Mouse (Mus musculus) induced T-regulatory cell, adult 2 months (primary cell): ENCODE measurements around the gene Vps53.
A peak's percentile ranks its signal among the peaks of the same experiment; 100 is the strongest.

ENCODE experiments used
- DNase-seq: peaks from one replicate; pipeline ENCODE4 v3.0.0-alpha.2; 2012; ENCODE audit warnings: low read depth

The Vps53 gene

DNA sequence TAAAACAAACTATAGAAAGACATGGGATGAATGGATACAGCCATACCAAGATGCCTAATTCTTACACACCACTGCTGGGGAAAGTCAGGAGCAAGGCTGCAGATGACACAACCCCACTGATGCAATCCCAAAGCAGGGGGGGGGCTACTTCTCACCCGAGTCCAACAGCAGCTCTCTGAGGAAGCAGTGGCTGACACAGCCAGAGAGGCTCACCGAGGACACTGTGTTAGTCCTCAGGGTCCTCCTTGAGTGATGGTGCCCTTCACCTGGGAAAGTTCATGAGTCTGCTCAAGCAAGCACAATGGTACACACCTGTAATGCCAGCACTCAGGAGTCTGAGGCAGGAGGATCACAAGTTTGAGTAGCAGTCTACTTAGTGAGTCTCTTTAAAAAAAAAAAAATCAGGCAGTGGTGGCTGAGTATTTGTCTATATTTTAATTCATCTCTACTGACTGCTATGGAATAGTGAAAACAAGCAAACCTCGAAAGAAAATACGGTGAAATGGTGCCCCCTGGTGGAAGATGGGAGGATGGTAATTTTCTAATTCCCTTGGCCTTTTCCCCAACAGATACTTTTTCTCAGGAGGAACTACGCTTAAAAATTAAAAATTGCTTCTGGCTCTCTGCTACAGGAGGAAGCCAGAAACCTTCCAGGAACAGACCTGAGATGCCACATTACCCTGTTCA is 12.2 kb downstream of the Vps53 start:
- peak; percentile 87 for DNase-seq

GRCm38 (mm10) chr11:76166657-76167056 is 12.8 kb downstream of the Vps53 start:
- no peak for DNase-seq

DNA sequence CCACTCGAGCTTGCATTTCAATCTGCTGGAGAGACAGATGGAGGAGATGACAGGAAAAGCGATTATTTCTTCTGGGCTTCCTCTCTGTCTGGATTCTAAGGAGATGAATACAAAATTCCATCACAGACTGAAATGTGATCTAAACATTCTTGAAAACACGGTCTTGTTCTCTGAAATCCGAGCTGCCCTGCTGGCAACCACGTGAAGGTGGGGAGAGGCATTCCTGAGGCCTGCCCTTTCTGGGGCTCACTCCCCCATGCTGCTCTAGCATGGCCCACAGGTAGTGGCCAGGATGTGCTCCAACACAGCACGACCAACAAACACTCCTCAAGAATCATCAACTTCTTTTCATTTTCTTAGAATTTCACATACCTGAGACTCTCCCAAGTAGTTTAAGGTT is 19.2 kb downstream of the Vps53 start:
- no peak for DNase-seq

DNA sequence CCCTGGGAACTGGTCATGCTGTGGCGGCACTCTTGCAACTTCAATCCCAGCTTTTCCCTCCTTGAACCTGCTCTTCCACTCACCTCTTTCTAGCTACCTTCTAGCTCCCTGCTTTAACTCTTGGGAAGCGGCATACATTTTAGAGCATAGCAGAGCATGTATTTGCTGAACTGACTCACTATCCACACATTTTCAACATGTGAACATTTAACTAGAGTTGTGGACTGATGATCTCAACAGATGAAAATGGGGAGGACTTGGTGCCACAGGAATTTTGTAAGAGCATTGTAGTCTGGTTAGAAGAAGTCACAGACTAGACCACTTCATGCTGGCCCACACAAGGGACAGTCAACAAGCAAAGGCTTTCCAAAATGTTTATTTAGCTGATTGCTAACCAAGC is 21.1 kb downstream of the Vps53 start:
- no peak for DNase-seq

DNA sequence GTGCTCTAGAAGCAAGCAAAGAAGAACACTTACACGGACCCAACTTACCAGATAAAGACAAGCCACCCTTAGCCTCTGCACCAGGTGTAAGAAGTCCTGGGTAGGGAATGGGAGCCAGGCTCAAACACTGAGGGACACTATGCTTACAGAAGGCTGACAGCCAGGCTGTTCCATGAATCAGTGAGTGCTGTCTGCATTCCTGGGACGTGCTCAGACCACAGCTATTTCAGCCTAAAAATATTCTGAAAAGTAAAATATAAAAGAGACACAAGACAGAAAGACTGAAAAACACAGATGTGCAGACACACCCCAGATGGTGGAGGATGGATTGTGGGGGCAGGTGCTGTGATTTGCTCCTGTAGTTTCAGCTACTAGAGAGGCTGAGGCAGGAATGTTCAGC is 24.6 kb downstream of the Vps53 start:
- no peak for DNase-seq

DNA sequence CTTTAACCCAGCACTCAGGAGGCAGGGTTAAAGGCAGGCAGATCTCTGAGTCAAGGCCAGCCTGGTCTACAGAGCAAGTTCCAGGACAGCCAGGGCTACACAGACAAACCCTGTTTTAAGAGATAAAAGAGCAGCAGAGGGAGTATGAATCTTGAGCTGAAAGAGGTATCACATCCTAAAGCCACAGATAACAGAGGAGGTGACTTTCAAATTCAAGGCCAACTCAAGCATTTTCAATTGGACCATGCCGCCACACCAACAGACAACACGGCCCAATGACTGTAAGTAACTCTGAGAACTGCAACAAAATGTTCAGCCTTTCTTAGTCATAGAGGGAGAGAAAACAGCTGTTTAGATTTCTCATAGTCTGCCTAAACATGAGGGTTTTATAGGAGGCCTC is 25.2 kb downstream of the Vps53 start:
- DNase-seq: no peak

- DNase-seq: peak; percentile 19
These were observed 26.1 kb downstream of the Vps53 start for GRCm38 (mm10) chr11:76153236-76153951.

DNA sequence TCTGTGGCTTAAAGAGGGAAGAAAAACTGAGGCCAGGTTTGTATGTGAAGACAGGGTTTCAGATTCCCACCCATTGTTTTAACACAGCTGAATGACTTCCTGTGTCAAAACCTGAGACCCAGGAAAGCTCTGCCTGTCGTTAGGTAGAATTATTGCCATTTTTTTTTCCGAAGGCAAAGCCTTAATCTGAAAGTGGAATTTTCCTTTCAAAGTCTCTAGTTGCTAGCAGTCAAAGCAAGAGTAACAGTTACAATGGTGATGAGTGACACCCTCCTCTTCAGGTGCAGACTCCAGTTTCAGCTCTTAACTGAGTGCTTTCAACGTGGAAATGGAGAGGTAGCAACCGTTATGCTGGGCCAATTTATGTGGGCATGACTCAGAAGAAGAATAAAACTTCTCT is 28.5 kb downstream of the Vps53 start:
- DNase-seq: peak; percentile 18

DNA sequence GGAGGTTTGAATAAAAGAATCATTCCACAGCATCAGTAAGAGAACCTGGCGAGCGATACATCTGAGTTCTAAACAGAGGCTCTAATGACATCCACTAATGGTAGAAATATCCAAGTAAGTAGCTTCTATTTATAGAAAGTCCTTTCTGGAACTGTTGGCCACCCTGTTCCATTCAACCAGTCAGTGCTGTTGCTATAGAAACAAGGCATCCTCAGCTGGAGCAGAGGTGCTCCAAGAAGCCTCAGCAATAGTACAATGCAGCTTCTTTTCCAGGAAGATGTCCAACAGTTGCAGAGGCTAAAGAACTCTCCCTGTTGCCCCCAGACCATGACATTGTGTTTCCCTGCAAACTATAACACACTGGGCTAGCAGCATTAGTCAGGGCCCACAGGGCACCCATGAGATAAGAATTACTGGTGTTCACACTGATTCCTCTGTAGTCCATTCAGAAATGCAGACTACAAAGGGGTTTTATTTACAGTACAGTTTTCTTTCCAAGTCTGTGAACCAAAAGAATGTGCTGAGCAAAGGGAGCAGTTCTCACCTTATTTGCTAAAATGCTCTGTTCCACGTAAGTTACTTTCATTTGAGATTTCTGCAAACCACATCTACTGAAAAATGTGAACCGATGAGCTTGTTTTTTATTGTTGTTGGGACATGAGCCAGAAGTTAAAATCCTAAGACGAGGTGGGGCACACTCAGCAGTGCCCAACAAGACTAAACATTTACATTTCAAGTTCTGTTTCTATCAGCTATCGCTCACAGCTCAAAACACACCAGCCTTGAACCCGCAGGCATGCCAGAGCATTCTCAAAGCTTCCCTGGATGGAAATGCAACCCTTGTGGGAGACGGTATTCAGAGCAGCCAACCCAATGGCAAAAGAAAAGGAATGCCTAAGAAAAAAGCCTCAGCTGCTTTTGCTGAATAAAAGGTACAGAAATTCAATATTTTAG is 31.1 kb downstream of the Vps53 start:
- DNase-seq: no peak

DNA sequence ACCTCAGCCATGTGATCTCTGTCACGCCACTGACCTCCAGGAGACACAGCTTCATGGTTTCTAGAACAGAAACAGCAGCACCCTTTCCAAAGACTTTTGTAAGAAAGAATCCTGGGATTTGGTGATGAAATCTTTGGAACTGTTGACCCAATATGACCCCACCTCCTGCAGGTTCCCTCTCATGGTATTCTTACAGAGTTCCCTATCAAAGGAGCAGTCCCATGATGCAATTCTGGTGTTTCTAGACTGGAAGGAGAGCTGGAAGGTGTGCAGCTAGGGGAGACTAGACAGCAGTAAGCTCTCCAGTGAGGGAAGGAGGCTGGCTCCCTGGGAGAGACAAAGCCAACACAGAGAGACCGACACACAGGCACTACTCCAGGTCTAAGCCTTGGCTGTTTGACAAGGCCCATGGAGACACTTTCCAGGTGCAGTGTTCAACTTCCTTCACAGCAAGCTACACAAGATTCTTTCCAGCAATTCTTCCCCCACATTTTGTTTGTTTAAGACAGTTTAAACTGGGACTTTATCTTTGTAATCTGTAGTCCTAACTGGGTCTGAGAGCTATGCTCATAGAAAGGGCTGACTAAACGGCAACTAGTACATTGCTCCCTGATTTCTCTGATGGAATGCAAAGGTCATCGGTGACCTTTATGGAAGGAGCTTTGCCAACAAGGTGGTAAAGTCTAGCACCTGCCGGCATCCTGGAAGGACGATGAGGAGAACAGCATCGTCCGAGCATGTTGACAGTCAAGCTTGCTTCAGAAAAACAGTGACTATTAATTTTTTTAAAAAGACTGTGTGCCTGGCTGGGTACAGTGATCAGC is 33.0 kb downstream of the Vps53 start:
- DNase-seq: no peak

GRCm38 (mm10) chr11:76145169-76145568 is 34.3 kb downstream of the Vps53 start:
- DNase-seq: no peak

DNA sequence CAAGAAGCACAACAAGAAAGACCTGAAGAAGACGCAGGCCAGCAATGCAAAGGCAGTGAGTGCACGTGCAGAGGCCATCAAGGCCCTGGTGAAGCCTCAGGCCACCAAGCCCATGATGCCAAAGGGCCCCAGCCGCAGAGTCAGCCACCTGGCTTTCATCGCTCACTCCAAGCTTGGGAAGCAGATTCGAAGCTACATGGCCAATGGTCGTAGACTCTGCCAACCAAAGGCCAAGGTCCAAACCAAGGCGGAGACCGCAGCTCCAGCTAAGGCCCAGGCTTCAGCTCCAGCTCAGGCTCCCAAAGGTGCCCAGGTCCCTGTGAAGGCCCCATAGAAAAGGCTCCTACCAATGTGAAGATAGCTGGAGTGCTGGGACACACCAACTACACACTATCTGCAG is 35.1 kb downstream of the Vps53 start:
- no peak for DNase-seq

GRCm38 (mm10) chr11:76137996-76138395 is 41.5 kb downstream of the Vps53 start:
- no peak for DNase-seq

DNA sequence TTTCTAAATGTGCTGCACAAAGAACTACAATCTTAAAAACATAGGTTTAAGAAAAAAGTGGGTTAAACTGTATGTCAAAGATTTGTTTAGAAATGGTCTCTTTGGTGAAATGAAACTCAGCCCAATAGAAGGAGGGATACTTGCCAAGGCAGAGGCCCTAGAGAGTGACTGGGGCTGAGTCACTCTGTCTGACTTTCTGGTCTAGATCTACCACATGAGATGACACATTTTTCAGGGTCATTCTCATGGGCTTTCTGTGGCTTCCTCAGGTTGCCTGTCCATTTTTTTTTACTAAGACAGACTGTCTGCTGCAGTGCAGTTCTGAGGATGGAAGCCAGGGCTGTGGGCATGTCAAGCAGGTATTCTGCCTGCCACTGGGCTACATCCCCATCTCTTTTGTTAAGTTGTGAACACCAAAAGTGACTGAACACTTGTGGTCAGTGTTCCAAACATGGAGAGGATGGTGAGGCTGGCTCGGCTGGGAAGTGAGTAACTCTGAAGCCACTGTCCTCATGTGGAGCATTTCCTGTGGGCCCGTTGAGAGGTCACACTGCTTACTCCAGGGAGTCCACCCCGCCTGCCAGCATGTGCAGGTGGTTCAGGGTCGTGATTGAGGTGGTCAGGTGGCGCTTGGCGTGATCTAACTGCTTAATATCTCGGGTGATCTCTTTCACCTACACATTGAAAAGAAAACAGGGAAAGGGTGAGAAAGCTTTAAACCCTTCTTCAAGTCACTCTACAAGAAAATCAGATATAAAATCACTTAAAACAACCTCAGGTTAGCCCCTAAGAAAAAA is 43.6 kb downstream of the Vps53 start:
- no peak for DNase-seq

DNA sequence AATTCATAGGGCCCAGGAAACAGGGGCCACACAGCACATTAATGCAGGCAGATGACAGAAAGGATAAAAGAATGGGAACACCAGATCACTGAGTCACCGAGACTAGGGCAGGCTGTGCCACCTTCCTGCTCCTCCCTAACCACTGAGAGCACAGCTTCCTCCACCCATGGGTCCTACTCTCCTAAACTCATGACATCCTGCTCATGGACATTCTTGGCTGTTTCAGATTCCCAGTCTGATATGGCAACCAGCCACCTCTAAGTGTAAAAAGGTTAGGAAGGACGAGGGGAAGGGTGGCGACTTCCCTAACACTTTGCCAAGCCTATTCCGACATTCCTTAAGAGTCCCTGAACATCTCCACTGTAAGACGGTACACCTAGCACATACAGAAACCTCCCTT is 48.6 kb downstream of the Vps53 start:
- no peak for DNase-seq

- no peak for DNase-seq
These were observed 54.1 kb downstream of the Vps53 start for GRCm38 (mm10) chr11:76125386-76125785.

GRCm38 (mm10) chr11:76123517-76123916 is 55.9 kb downstream of the Vps53 start:
- DNase-seq: no peak

- DNase-seq: no peak
These were observed 56.9 kb downstream of the Vps53 start for GRCm38 (mm10) chr11:76122571-76122970.

GRCm38 (mm10) chr11:76121086-76121485 is 58.4 kb downstream of the Vps53 start:
- no peak for DNase-seq

DNA sequence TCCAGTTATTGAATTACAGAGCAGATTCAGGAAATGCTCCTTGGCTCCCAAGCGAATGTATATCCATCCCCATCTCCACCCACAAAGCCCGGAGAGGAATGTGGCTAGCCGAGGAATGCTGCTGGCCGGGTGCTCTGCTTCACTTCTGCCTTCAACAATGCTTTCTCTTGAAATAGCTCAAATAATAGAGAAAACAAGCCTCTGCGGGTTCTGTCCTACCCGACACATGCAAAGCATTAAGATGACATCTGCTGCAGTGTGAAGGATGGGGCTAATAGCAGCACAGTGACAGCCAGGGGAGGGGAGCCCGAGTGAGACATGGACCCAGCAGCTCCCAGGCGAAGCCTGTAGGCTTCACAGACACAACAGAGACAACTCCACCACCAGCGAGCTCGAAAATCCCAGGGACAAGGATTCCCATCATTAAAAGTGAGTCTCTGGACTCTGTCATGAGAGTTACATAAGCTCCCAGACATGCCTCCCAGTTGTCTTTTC is 59.0 kb downstream of the Vps53 start:
- no peak for DNase-seq

DNA sequence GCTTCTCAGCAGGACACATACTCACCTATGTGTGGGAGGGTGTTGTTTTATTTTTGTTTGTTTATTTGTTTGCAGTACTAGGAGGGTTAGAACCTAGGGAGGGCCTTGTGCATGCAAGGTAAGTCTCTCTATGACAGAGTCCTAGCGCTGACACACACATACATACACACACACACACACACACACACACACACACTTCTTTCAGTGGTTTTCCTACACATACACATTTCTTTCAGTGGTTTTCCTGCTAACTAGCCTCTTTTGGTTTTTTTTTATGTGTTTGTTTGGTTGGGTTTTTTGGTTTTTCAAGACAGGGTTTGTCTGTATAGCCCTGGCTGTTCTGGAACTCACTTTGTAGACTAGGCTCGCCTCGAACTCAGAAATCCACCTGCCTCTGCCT is 69.0 kb downstream of the Vps53 start:
- peak; percentile 13 for DNase-seq
